Mouse (Mus musculus): ENCODE results near the gene Rcc1. TPM values are rescaled to one million over a fixed set of nuclear protein-coding genes. Genes with fewer than 3 reads are reported as not detected.
"Not testable (repeated sequence)": the region's sequence is repeated elsewhere in the genome, so short reads cannot be mapped to it uniquely, and the experiment has no call there.

Rcc1 gene
- total RNA-seq, 2 experiments from 2014 or later: 13.4 to 18.6 TPM

DNA sequence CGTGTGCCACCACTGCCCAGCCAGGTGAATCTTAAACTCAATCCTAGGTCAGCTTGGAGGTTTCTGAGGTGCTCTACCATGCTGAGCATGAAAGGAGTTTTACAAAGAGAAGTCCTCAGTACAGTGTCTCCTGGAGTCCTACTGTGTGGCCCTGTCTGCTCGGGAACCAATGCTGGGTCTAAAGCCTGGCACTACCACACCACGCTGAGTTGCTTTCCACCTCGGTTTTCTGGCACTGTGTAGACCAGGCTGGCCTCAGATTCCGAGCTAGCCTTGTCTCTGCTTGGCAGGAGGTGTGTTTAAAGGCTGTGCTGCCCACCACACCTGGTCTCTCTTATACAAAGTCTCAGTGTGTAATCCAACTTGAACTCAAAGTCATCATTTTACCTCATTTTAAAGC is 40.8 kb downstream of the Rcc1 start:
- DNase-seq: no peak

GRCm38 (mm10) chr4:132311801-132312200 is 41.6 kb downstream of the Rcc1 start:
- no peak for DNase-seq

- DNase-seq: no peak
Observed at GRCm38 (mm10) chr4:132311209-132311608, 42.2 kb downstream of the Rcc1 start.

DNA sequence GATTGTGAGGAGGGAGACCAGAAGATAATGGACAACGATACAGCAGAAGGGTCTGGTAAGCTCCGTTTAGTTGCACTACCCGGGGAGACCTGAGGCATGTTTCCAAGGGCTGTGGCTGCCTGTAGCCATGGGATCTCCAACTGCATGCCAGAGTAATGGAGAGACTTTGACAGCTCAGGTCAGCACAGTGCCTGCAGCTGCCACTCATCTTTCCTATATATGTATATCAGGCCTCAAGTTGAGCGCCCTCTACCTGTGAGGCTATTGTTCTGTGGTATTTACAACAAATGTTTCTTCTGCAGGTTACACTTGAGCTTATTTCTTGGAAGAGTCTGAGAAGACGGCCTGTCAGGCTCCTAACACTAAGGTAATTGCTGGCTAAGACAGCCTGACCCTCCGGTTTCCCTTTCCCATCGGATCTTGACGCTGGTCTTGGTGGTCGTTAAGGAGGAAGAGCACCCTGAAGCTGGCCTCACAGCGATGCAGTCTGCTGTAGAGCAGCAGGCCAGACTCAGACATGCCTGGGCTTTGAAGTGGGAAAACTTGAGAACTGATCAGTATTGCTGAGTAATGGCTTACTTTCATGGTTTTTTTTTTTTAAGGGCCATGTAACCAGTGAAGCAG is 43.4 kb downstream of the Rcc1 start:
- DNase-seq: peak; percentile 33

GRCm38 (mm10) chr4:132309140-132309848 is 44.1 kb downstream of the Rcc1 start:
- no peak for DNase-seq

- DNase-seq: peak; percentile 80
Observed at GRCm38 (mm10) chr4:132308437-132309139, 44.8 kb downstream of the Rcc1 start.

DNA sequence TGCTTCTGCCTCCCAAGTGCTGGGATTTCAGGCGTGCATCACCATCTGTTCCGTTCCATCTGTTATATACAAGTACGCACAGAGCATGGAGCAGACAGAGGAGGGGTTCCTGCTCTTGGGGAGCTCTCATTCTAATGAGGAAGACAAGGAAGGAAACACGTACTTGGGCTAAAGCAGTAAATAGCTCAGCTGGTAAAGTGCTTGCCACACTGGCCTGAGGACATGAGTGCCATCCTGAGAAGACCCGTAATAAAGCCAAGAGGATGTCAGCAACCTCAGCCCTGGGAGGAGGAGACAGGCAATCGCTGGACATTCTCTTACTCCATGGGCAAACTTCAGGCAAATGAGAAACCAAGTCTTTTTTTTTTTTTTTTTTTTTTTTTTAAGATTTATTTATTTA is 47.4 kb downstream of the Rcc1 start:
- DNase-seq: no peak

DNA sequence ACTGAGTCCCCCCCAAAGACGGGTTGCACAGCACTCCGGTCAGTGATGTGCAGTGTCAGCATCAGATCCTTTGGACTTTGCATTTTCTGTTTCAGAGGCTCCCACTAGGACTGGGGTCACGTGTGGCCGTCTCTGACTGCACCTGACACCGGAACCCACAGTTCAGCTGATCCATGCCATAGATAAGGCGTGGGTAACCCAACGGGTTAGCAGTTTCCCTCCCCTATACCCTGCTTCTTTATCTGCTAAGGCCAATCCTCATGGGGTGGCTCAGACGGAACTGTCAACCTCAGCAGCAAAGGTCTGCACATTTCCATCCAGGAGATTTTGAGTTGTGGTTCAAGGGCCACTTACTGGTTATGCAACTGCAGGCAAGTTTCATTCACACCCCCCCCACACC is 48.1 kb downstream of the Rcc1 start:
- DNase-seq: no peak

DNA sequence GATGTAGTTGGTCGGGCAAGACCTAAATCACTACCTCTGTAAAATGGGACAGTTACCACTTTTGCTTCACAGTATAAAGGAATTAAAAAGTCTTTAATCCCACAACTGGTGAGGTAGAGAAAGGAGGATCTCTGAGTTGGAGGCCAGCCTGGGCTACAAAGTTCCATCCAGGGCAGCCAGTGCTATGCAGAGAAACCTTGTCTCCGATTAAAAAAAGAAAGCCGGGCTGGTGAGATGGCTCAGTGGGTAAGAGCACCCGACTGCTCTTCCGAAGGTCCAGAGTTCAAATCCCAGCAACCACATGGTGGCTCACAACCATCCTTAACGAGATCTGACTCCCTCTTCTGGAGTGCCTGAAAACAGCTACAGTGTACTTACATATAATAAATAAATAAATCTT is 49.9 kb downstream of the Rcc1 start:
- not testable (repeated sequence) for DNase-seq

GRCm38 (mm10) chr4:132302939-132303479 is 50.4 kb downstream of the Rcc1 start, which contains the start of gene Rab42:
TSS of gene Rab42 (minus strand) at chr4:132303385.
- peak; percentile 54 for DNase-seq

DNA sequence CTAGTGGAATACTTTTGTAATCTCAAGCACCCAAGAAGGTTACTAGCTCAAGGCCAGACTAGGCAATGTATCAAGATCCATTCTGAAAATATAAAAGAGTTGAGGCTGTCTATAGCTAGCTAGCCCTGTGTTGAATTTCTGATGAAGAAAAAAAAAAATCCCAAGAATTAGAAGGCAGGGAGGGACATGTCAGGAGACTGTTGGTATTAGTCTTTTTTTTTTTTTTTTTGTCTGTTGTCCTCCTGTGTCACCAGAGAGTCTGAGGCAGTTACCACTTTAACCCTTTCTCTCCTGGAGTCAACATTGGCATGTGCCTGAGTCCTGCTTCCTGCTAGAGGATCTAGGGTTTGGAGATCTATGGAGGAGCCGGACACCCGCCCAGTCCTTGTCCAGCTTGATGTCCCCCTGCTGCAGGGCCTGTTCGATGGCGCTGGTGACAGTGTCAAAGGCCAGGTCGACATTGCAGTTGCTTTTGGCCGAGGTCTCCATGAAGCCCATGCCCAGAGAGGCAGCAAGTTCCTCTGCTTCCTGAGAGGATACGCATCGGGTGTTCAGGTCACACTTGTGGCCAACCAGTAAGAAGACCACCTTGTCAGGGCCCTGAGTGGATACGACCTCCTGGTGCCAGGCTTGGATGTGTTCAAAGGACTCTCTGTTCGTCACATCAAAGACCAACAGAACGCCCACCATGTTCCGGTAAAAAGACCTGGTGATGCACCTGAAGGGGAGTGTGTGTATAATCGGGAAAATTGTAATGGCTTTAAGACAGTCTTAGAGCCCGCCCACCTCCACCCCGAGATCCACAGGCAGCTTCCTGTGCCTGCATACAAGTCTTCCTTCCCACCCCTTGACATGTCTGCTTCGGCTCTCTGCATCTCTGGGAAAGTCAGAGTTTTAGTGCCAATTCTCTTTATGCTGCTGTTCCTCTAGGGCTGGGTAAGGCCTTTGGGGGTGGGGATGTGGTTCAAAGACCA is 51.2 kb downstream of the Rcc1 start:
- no peak for DNase-seq

DNA sequence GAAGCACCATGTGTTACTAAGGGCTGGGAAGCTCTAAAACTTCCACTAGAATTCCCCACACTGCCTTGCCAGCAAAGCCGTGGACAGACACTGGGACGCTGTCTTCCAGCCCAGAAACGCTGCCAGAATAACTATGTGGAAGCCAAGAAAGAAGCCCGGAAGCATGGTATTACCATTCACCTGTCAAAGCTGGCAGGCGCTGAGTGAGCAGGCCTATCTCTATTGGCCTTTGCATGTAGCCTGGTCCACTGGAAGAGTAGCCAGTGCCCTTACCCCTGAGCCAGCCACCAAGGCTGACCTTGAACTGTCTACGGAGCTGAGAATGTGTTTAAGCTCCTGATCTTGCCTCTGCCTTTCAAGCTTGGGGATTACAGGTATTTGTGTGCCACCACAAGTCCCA is 51.9 kb downstream of the Rcc1 start:
- DNase-seq: peak; percentile 44

GRCm38 (mm10) chr4:132299849-132300248 is 53.6 kb downstream of the Rcc1 start:
- no peak for DNase-seq

DNA sequence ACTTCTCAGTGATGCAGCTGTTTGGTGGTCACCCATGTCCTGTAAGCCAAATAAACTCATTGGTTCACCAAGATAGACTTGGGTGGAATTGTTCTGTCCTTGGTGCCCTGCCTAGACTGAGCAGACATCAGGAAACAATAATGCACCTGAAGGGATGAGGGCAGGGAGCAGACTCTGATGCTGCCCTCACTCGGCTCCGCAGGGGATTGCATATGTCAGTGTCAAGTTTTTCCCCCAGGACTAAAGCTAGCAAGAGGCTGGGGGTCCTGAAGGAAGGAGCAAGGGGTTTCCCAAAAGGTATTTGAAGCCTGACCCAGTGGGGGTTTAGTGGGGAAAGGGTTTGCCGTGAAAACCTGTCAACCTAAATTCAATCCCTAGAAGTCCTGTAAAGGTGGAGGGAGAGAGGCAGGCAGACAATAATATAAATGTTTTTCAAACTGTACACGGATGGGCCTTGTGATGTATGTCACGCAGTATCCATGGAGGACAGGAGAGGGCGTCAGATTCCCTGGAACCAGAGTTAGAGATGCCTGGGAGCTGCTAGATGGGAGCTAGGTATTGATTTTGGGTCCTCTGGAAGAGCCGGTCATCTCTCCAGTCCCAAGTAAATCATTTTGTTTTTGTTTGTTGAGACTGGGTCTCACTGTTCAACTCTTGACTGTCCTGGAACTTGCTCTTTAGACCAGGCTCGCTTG is 57.6 kb downstream of the Rcc1 start:
- no peak for DNase-seq

- DNase-seq: no peak
Observed at GRCm38 (mm10) chr4:132293682-132294240, 59.6 kb downstream of the Rcc1 start.

GRCm38 (mm10) chr4:132292988-132293387 is 60.4 kb downstream of the Rcc1 start:
- DNase-seq: peak; percentile 58

- DNase-seq: no peak
Observed at GRCm38 (mm10) chr4:132291624-132292335, 61.6 kb downstream of the Rcc1 start.

DNA sequence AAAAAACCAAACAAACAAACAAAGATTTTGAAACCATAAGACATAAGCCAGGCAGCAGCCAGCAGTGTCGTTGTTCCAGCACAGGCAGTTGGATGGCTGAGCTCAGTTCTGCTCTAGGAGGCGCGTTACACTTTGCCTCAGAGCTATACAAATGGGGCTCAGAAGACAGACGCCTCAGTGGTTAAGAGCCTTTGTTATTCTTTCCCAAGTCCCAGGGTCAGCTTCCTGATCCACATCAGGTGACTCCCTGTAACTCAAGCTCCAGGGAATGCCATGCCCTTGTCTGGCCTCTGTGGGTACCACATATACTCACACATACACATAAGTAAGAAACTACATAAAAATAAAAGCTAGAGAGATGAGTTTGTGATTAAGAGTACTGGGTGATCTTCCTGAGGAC is 62.3 kb downstream of the Rcc1 start:
- no peak for DNase-seq

DNA sequence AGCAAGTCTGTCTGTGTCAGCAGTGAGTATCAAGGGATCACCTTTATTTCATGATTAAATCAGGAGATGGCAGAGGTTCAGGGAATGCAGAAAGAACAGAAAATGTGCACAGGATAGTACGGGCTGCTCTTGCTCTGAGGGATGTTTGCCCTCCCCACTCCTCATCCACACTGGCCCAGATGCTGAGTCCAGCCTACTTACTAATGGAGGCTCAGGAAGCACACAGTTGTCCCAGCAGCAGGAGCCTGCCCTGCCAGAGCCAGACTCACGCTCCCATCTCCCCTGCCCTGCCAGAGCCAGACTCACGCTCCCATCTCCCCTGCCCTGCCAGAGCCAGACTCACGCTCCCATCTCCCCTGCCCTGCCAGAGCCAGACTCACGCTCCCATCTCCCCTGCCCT is 64.6 kb downstream of the Rcc1 start:
- DNase-seq: not testable (repeated sequence)

Measured in gastrocnemius, postnatal 10 days (tissue).